Mouse (Mus musculus) Patski (cell line): ENCODE measurements at regions not wholly inside any gene's neighbourhood (a gene's known extent, or its start where the extent isn't known, plus 50 kb on each side); places are given as distances from the start of the nearest gene placed in this dataset.
A peak's percentile ranks its signal among the peaks of the same experiment; 100 is the strongest.

Experiments
- ATAC-seq: fragments of 100-300 bp; one replicate; pipeline ENCODE4 v1.8.0; 2021
- CTCF ChIA-PET: fragments of 350-600 bp; sonication (Branson Sonifier 250); formaldehyde crosslinking; loops from one replicate; lab custom pipeline; 2022; ENCODE audit warnings: inconsistent platforms; lab: Charles Lee
- POLR2A ChIA-PET: fragments of 350-600 bp; sonication (Branson Sonifier 250); formaldehyde crosslinking; loops from one replicate; lab custom pipeline; 2022; ENCODE audit warnings: antibody characterized with exemption, inconsistent platforms; lab: Charles Lee
- DNase-seq: peaks from one replicate; pipeline ENCODE4 v3.0.0-alpha.2; 2011; ENCODE audit warnings: low read depth, low spot score
- H3K27me3 ChIP-seq: fragments of 371-371 bp; one replicate; pipeline ENCODE4 v1.5.1; 2021
- CTCF ChIP-seq: fragments of 100-300 bp; IDR thresholded peaks from one replicate; pipeline ENCODE4 v1.5.1; 2021
- in situ Hi-C: fragments of 300-500 bp; cut with MboI; formaldehyde crosslinking; loops from 3 replicates; pipeline ENCODE4 v1.11.1; 2018; ENCODE audit warnings: low pct_unique_long_range_greater_than_20kb, mixed read lengths

DNA sequence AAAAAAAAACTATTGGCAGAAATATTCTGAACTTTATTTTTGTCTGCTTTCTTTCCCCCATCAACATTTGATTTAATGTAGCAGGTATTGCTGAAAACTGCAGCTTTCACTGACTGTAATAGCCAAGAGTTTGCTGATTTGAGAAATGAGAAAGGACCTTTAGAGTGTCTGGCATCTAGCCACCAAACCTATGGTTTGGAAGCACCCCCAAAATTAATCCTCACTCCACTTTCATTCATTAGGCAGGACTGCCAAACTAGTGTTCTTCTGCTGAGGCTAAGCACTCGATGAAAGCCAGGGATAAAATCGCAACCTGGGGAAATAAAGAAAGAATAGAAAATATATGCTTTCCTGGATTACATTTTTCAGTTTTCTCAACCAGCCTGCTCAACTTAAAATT lies 320.4 kb downstream of the Atp6ap1l start:
- ATAC-seq (no peak), DNase-seq (no peak)
- ChIA-PET CTCF (interaction anchor here (0.7 to 0.9 kb wide), 2 partner anchors 9 to 27 kb away, joined by 3 read pairs; no protein-coding TSS in a partner anchor), POLR2A (no interaction called here)
- in situ Hi-C loops = no loop called here
- no peak for TF ChIP-seq CTCF
- H3K27me3 ChIP-seq = no peaks in the 10 kb centered on the region

DNA sequence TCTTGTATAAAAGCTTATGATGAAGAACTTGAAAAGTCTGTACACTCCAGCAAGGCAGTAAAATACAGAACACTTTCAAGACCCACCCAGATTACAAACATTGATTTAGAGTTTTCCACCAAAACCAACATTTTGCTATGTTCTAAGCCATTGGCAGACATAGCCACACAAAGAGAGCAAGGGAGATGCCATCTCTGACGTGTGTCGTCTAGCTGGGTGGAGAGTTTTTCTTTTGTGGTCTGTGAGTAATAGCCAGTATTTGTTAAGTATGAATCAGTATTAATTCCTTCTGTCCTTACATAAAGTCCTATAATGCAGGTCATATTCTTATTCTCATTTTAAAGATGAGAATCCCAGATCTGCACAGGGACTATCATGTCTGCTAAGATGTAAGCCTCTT lies 329.8 kb downstream of the Atp6ap1l start:
- in situ Hi-C loops = no loop called here
- POLR2A ChIA-PET = no interaction called here
- H3K27me3 ChIP-seq = no peaks in the 10 kb centered on the region
- TF ChIP-seq CTCF = no peak
- CTCF ChIA-PET = interaction anchor here (1.3 kb wide), 1 partner anchor 10 kb away, joined by 3 read pairs; no protein-coding TSS in a partner anchor
- ATAC-seq (peak; percentile 35), DNase-seq (no peak)

DNA sequence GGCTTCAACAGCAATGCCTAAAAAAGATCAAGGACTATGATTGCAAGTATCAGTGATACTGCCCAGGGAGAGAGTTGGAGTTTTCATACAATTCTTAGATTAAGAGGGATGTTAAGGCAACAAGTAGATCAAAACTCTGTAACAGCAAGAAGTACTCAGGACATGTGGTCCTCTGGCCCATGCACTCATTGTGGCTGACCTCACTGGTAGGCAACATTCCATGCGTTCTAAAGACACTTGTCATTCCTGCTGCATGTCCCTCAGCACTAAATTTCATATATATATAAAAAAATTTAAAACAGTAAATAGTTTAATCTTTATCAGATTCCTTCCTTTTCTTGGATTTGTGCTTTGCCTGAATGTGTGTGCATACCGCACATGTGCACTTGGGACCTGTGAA lies 332.6 kb downstream of the Atp6ap1l start:
- ChIA-PET CTCF (no interaction called here), POLR2A (no interaction called here)
- in situ Hi-C loops = no loop called here
- DNase-seq (no peak), ATAC-seq (no peak)
- no peaks in the 10 kb centered on the region for H3K27me3 ChIP-seq
- TF ChIP-seq CTCF = no peak

DNA sequence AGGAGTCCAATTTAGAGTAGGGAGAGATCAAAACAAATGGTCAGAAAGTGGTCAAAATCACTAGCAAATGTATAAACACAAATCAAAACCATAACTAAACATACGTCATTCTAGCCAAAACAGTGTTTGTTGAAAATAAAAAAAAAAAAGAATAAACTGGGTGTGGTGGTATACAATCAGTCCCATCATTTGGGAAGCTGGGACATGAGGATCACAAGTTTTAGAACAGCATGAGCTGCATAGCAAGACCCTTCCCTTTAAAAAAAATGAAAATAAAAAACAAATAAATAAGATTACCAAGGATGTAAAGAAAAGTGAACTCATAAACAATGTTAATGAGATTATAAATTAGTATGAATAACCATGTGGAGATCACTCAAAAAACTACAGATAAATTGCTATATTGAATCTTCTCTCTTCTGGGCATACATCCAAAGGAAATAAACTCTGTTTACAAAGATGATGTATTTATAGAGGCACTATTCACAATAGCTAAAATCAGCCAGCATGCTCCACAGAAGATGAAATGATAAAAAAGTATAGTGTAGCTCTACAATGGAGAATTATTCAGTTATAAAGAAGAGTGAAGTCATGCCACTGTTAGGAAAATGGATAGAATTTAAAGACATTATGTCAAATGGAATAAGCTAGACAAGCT lies 341.8 kb downstream of the Atp6ap1l start:
- in situ Hi-C loops = no loop called here
- ATAC-seq (no peak), DNase-seq (no peak)
- CTCF ChIA-PET = interaction anchor here (1.0 kb wide), 1 partner anchor 13 kb away, joined by 3 read pairs; no protein-coding TSS in a partner anchor
- H3K27me3 ChIP-seq = no peaks in the 10 kb centered on the region
- POLR2A ChIA-PET = no interaction called here
- TF ChIP-seq CTCF = no peak

DNA sequence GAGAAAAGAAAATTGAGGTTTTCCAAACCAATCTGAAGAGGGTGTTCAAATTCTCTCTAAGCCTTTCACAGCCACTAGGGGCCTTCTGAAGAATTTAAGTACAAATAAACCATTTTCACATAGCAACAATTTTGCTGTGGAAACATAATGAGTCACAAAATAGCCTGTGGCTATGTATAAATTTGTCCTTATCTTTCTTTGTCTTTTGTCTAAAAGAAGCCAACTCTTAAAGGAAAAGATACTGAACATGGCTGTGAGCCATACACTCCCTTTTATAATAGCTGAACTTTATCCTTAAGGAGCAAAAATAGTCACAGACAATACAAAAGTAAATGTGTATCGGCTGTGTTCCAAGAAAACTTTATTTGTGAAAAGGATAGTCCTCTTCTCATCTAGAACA lies 345.1 kb downstream of the Atp6ap1l start:
- ChIA-PET POLR2A (interaction anchor here (0.5 kb wide), 1 partner anchor 458 kb away, joined by 7 read pairs; no protein-coding TSS in a partner anchor), CTCF (no interaction called here)
- TF ChIP-seq CTCF = peak; percentile 13
- in situ Hi-C loops = no loop called here
- ATAC-seq (no peak), DNase-seq (no peak)
- H3K27me3 ChIP-seq = no peaks in the 10 kb centered on the region

DNA sequence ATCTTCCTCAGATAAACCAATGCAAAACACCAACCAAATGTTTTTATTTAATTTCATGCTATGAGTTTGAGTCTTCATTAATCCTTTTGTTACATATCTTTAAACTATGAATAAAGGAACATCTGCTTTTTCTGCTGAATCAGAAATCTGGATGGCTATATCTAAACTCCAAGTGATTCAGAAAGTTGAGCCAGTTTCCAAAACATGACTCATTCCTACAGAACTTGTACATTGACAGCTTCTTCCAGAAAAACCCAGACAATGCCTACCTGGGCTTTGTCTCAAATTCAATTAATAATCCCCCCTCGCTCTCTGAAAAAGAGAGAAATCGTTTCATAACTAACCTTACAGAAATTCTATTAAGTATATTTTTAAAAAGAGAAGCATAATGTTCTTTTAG lies 345.7 kb downstream of the Atp6ap1l start:
- in situ Hi-C loops = no loop called here
- no peaks in the 10 kb centered on the region for H3K27me3 ChIP-seq
- POLR2A ChIA-PET = interaction anchor here (0.5 kb wide), 1 partner anchor 60 kb away, joined by 7 read pairs; no protein-coding TSS in a partner anchor
- DNase-seq (no peak), ATAC-seq (no peak)
- TF ChIP-seq CTCF = no peak
- CTCF ChIA-PET = no interaction called here

DNA sequence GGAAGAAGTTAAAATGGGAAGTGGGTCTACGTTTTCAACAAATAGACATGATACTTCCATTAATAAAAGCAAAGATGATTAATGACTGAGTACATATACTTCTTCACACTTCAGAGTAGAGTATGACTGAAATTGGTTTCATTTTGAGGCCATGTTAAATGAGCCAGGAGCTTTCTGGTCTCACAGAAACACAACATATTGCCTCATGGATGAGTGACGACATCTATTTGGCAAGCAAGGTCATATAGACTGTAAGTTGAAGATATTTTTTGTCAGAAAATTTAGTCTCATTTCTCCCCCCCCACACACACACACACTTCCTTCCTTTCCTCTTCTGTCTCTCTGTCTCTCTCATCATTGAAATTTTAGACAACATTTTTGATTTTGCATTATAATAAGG lies 354.0 kb downstream of the Atp6ap1l start:
- CTCF ChIA-PET = no interaction called here
- H3K27me3 ChIP-seq = no peaks in the 10 kb centered on the region
- DNase-seq = no peak
- no peak for TF ChIP-seq CTCF
- no peak for ATAC-seq
- in situ Hi-C loops = no loop called here
- POLR2A ChIA-PET = no interaction called here

DNA sequence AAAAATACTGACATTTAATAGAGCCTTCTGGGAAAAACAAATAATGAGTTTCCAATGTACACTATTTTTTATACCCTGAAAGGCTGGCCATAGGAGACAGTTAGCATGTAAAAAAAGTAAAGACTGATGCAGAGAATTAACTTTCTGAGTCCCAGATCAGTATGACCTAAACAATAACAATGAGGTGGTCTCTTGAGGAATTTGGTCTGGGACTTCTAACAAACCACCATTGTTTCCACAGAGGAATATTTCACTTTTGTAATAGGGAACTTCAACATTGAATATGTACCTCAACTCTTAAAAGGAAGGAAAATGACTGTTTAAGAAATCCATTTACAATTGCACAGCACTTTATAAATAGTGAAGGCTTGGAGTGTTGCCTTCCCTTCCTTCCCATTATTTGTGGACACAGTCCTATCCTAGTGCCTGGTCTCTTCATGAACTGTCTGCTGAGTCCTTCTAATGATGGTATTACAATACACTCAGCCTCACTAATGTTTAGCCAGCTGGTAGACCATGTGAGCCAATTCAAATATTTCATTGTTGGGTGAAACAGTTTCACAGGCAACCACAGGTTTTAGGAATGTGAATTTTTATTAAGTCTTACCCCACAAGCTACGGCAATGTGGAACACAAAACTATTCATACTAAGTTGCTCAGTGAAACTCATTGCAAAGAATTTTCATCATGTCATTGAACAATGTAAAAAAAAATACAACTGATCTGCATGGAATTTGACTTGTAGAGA lies 358.7 kb downstream of the Atp6ap1l start:
- TF ChIP-seq CTCF = no peak

DNA sequence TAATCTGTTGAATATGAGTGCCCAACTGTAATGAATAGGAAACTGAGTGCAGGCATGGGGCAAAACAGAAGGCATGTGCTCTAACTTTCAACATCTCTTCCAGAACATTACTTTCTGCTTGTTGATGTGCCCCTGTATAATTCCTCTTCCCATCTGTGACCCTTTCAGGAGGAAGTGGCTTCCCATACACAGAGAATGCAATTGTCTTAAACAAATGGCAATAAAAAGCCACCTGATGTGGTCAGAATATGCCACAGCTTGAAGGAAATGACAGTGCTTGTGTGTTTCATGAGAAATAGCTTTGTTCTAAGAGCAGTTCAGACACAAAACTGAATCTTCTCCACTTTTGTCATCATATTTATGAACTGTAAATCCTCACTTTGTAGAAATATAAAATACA lies 359.3 kb downstream of the Atp6ap1l start:
- DNase-seq (no peak), ATAC-seq (no peak)
- TF ChIP-seq CTCF = no peak
- in situ Hi-C loops = loop anchor here (10.0 kb wide), 1 partner anchor 249 kb away; no protein-coding TSS in a partner anchor
- POLR2A ChIA-PET = no interaction called here
- H3K27me3 ChIP-seq = no peaks in the 10 kb centered on the region
- CTCF ChIA-PET = no interaction called here

More for the DNA sequence above, 358.7 kb downstream of the Atp6ap1l start:
- ChIA-PET CTCF (interaction anchor here (1.1 kb wide), 1 partner anchor 97 kb away, joined by 3 read pairs; no protein-coding TSS in a partner anchor), POLR2A (no interaction called here)
- DNase-seq = peak; percentile 87
- in situ Hi-C loops = loop anchor here (10.0 kb wide), 1 partner anchor 248 kb away; no protein-coding TSS in a partner anchor
- no peaks in the 10 kb centered on the region for H3K27me3 ChIP-seq
- ATAC-seq = peak; percentile 99

DNA sequence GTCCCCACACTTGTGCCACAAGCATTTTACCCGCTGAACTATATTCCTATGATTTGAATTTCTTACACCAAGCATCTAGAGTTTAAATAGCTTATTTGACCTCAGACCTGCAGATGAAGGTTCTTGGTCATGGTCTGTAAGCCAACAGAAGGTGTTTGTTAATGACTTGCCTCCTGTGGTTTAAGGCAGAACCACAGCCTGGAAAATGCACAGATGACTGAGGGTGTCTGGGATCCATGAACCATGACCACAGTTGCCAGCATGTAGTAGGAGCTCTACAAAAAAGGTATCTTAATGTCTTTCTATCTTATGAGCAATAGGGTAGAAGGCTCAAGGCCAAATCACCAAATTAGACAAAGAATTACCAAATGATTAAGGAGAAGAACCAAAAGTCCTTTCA lies 367.6 kb downstream of the Atp6ap1l start:
- ATAC-seq (no peak), DNase-seq (peak; percentile 76)
- CTCF ChIA-PET = interaction anchor here (0.9 to 2.3 kb wide), 4 partner anchors 11 to 28 kb away, joined by 3 to 7 read pairs (median 3); no protein-coding TSS in a partner anchor
- POLR2A ChIA-PET = no interaction called here
- TF ChIP-seq CTCF = peak; percentile 10
- in situ Hi-C loops = loop anchor here (10.0 kb wide), 1 partner anchor 793 kb away; the partner anchor contains the start of gene Vcan
- H3K27me3 ChIP-seq = no peaks in the 10 kb centered on the region

DNA sequence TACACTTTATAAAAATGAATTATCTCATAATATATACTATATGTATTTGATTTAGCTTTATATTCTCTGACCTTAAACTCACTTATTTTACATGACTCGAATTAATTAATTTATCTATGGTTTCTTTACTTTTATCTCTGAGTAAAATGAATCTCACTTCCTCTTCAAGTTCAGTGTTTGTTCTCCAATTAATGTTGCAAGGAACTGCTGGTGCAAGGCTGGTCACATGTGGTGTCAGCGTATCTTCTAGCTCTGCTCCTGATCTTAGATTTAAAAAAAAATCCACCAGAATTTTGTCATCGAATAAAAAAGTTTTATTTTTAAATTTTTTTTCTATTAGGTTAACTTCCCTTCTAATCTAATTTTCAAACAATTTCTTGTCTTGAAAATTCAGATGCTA lies 378.2 kb downstream of the Atp6ap1l start:
- ATAC-seq = no peak
- CTCF ChIA-PET = no interaction called here
- in situ Hi-C loops = no loop called here
- TF ChIP-seq CTCF = no peak
- no peaks in the 10 kb centered on the region for H3K27me3 ChIP-seq
- no peak for DNase-seq
- POLR2A ChIA-PET = no interaction called here
